Mouse (Mus musculus): ENCODE results near the gene Evl.

GRCm38 (mm10) chr12:108702185-108702584 lies 147.7 kb downstream of the Evl start, which contains the start of gene Degs2:
- TF ChIP-seq CTCF (IDR thresholded peaks at IDR 0.05; ENCODE audit: low read depth) = 0 out of 2 replicates have a peak, but pooled peaks have one; percentile 14
- no peak for TF ChIP-seq EP300 (IDR thresholded peaks at IDR 0.05; ENCODE audit: low read depth)
